Comparison of ENCODE assay signal across 19 mouse cellular contexts in the genomic region with DNA sequence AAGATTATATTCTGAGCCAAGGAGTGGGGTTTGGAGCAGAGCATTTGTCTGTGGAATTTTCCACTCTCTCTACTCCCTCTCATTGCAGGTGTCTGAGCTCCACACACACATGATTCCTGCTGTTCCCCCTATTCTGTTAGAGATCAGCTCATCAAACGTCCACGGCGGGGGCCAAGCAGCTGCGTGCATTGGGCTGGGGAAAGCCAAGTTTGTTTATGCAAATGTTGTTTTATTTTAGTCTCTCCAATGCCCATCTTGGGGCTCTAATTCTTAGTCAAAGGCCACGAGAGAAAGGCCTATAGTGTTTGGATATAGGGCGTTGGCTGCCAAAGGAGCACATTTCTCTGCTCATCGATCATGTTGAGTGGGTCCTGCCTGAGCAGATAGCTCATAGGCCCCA.
DNase-seq lines count a peak whose midpoint lies in the region; ATAC-seq lines count a peak whose summit lies in the region.
"Had no signal": no experiment of that assay in that cellular context is flagged by ENCODE, and none has a peak within 500 bp of the region (broad histone marks: within the 10 kb centered on the region; RNA-seq: fewer than 3 reads in every experiment).

No protein-coding gene starts in this region.

- H3K4me2 ChIP-seq in midbrain, embryonic 12.5 days (replicated peaks): no peak overlapping the region
- H3K4me2 ChIP-seq in midbrain, embryonic 11.5 days: no peak overlapping the region
- no peak overlapping the region for H3K4me2 ChIP-seq in neural tube, embryonic 15.5 days
- H3K4me2 ChIP-seq: embryonic facial prominence, embryonic 12.5 days; forebrain, embryonic 15.5 days; heart, embryonic 13.5 days; hindbrain, embryonic 14.5 days had no signal

- H3K9ac ChIP-seq in midbrain, embryonic 12.5 days (replicated peaks): no peak overlapping the region
- H3K9ac ChIP-seq in midbrain, embryonic 11.5 days (ENCODE audit: low read length): no peak overlapping the region
- H3K9ac ChIP-seq in neural tube, embryonic 15.5 days (replicated peaks): no peak overlapping the region
- H3K9ac ChIP-seq: embryonic facial prominence, embryonic 12.5 days; forebrain, embryonic 15.5 days; heart, embryonic 13.5 days; hindbrain, embryonic 14.5 days had no signal

- ATAC-seq in midbrain, embryonic 12.5 days (ENCODE audit: low FRiP score, low read depth): no peak
- no peak for ATAC-seq in midbrain, embryonic 11.5 days (ENCODE audit: low FRiP score)
- no peak for ATAC-seq in neural tube, embryonic 15.5 days (ENCODE audit: low FRiP score)
- ATAC-seq: forebrain, embryonic 15.5 days had no signal

- DNase-seq in midbrain, embryonic 11.5 days (ENCODE audit: low spot score, missing footprints): no peak
- DNase-seq in A20 (ENCODE audit: low read depth, low spot score): peak; percentile 88
- DNase-seq in brain, adult 2 months (ENCODE audit: low read depth, low spot score): peak; percentile 44
- DNase-seq in testis, postnatal 14 days (ENCODE audit: low spot score): no peak
- no peak for DNase-seq in layer of hippocampus, adult 11-12 months (ENCODE audit: low spot score)
- DNase-seq: adrenal gland, postnatal 10 days; cerebellum, adult 11-12 months; cerebellum, adult 9-10 months; cerebellum, postnatal 25 days; gastrocnemius, postnatal 36 days; heart, adult 11 months; heart, postnatal 4 days had no signal

- H3K4me1 ChIP-seq in midbrain, embryonic 12.5 days: no peaks in the 10 kb centered on the region; the same call in 1 of the 2 replicates
- H3K4me1 ChIP-seq in midbrain, embryonic 11.5 days (ENCODE audit: control insufficient read depth, insufficient read depth, low read length): no peaks in the 10 kb centered on the region
- H3K4me1 ChIP-seq in neural tube, embryonic 15.5 days: peaks cover 6% of the 10 kb centered on the region; the same call in 1 of the 2 replicates
- H3K4me1 ChIP-seq: embryonic facial prominence, embryonic 12.5 days; forebrain, embryonic 15.5 days; heart, embryonic 13.5 days had no signal

- 54% methylated on average over 7 of the region's 7 CpGs for WGBS in midbrain, embryonic 12.5 days
- WGBS in midbrain, embryonic 11.5 days: 65% methylated on average over 7 of the region's 7 CpGs
- 47% methylated on average over 7 of the region's 7 CpGs for WGBS in neural tube, embryonic 15.5 days

- H3K27ac ChIP-seq in midbrain, embryonic 12.5 days (replicated peaks): 0 out of 2 replicates have a peak overlapping the region, but pooled peaks have one; percentile 11
- H3K27ac ChIP-seq in midbrain, embryonic 11.5 days (ENCODE audit: low read depth, low read length): no peak overlapping the region
- peak overlapping the region; percentile 37; the same call in 1 of the 2 replicates for H3K27ac ChIP-seq in neural tube, embryonic 15.5 days (replicated peaks)
- H3K27ac ChIP-seq: embryonic facial prominence, embryonic 12.5 days; forebrain, embryonic 15.5 days; heart, embryonic 13.5 days; hindbrain, embryonic 14.5 days had no signal

- no peaks in the 10 kb centered on the region for H3K36me3 ChIP-seq in midbrain, embryonic 12.5 days
- H3K36me3 ChIP-seq in midbrain, embryonic 11.5 days (ENCODE audit: control insufficient read depth, insufficient read depth, low read length): no peaks in the 10 kb centered on the region
- H3K36me3 ChIP-seq in neural tube, embryonic 15.5 days: no peaks in the 10 kb centered on the region
- H3K36me3 ChIP-seq: embryonic facial prominence, embryonic 12.5 days; forebrain, embryonic 15.5 days; G1E; heart, embryonic 13.5 days had no signal

- no peaks in the 10 kb centered on the region for H3K9me3 ChIP-seq in midbrain, embryonic 12.5 days
- H3K9me3 ChIP-seq in midbrain, embryonic 11.5 days (ENCODE audit: control insufficient read depth, low read length): no peaks in the 10 kb centered on the region
- no peaks in the 10 kb centered on the region for H3K9me3 ChIP-seq in neural tube, embryonic 15.5 days (replicated peaks)
- H3K9me3 ChIP-seq: embryonic facial prominence, embryonic 12.5 days; forebrain, embryonic 15.5 days; heart, embryonic 13.5 days had no signal

- no peak overlapping the region for H3K4me3 ChIP-seq in midbrain, embryonic 12.5 days
- no peak overlapping the region for H3K4me3 ChIP-seq in midbrain, embryonic 11.5 days (ENCODE audit: low read depth, low read length)
- no peak overlapping the region for H3K4me3 ChIP-seq in neural tube, embryonic 15.5 days (replicated peaks)
- H3K4me3 ChIP-seq: embryonic facial prominence, embryonic 12.5 days; forebrain, embryonic 15.5 days; heart, embryonic 13.5 days had no signal

- H3K27me3 ChIP-seq in midbrain, embryonic 12.5 days: no peaks in the 10 kb centered on the region
- H3K27me3 ChIP-seq in midbrain, embryonic 11.5 days (ENCODE audit: control insufficient read depth, insufficient read depth, low read length): no peaks in the 10 kb centered on the region
- H3K27me3 ChIP-seq in neural tube, embryonic 15.5 days (replicated peaks): no peaks in the 10 kb centered on the region
- H3K27me3 ChIP-seq: embryonic facial prominence, embryonic 12.5 days; forebrain, embryonic 15.5 days; heart, embryonic 13.5 days had no signal

Comparison
In these comparisons a context has a peak if more than half of its experiments do, and no peak if none do; other contexts are left out.
1. DNase-seq: peak in A20 (single experiment) and brain, adult 2 months (single experiment); none in midbrain, embryonic 11.5 days (single experiment), testis, postnatal 14 days (single experiment) and layer of hippocampus, adult 11-12 months (single experiment).